Mouse (Mus musculus): ENCODE results near the gene Clstn2.
A peak's percentile ranks its signal among the peaks of the same experiment; 100 is the strongest.

Gene Clstn2

GRCm38 (mm10) chr9:97826077-97826947, 206.7 kb downstream of the Clstn2 start:
- no peaks in the 10 kb centered on the region for H3K36me3 ChIP-seq (ENCODE audit: insufficient read depth, low read length)
- TF ChIP-seq POU5F1 (IDR thresholded peaks at IDR 0.05; ENCODE audit: borderline replicate concordance, low read length), result no peak
- no peak for TF ChIP-seq CTCF (conservative IDR thresholded peaks at IDR 0.05; ENCODE audit: low read length)
- TF ChIP-seq NANOG (IDR thresholded peaks at IDR 0.05; ENCODE audit: borderline replicate concordance, low read length), result no peak

GRCm38 (mm10) chr9:97817116-97817515, 215.9 kb downstream of the Clstn2 start:
- Histone ChIP-seq H3K9me3 (ENCODE audit: low read length) (peaks cover 8% of the 10 kb centered on the region; the same call in 1 of the 2 replicates), H3K4me3 (replicated peaks; ENCODE audit: low read length) (no peak overlapping the region), H3K36me3 (ENCODE audit: insufficient read depth, low read length) (no peaks in the 10 kb centered on the region), H3K4me1 (replicated peaks; ENCODE audit: low read depth, low read length) (peaks cover 12% of the 10 kb centered on the region), H3K27me3 (ENCODE audit: insufficient read depth, low read length) (peaks cover 7% of the 10 kb centered on the region; the same call in 1 of the 2 replicates)
- TF ChIP-seq POU5F1 (IDR thresholded peaks at IDR 0.05; ENCODE audit: borderline replicate concordance, low read length), result no peak
- no peak for TF ChIP-seq NANOG (IDR thresholded peaks at IDR 0.05; ENCODE audit: borderline replicate concordance, low read length)
- no peak for TF ChIP-seq CTCF (conservative IDR thresholded peaks at IDR 0.05; ENCODE audit: low read length)

More at GRCm38 (mm10) chr9:97826077-97826947, 206.7 kb downstream of the Clstn2 start:
- peaks cover 2% of the 10 kb centered on the region; the same call in 1 of the 2 replicates for H3K27me3 ChIP-seq (ENCODE audit: insufficient read depth, low read length)
- H3K9me3 ChIP-seq (ENCODE audit: low read length), result no peaks in the 10 kb centered on the region
- no peaks in the 10 kb centered on the region for H3K4me1 ChIP-seq (replicated peaks; ENCODE audit: low read depth, low read length)
- H3K4me3 ChIP-seq (replicated peaks; ENCODE audit: low read length), result no peak overlapping the region

- H3K4me1 ChIP-seq (replicated peaks; ENCODE audit: low read depth, low read length), result peaks cover 12% of the 10 kb centered on the region
- no peak overlapping the region for H3K4me3 ChIP-seq (replicated peaks; ENCODE audit: low read length)
- peaks cover 8% of the 10 kb centered on the region; the same call in 1 of the 2 replicates for H3K9me3 ChIP-seq (ENCODE audit: low read length)
- H3K27me3 ChIP-seq (ENCODE audit: insufficient read depth, low read length), result peaks cover 7% of the 10 kb centered on the region; the same call in 1 of the 2 replicates
- no peaks in the 10 kb centered on the region for H3K36me3 ChIP-seq (ENCODE audit: insufficient read depth, low read length)
- TF ChIP-seq POU5F1 (IDR thresholded peaks at IDR 0.05; ENCODE audit: borderline replicate concordance, low read length), result no peak
- peak; percentile 89 for TF ChIP-seq NANOG (IDR thresholded peaks at IDR 0.05; ENCODE audit: borderline replicate concordance, low read length)
- TF ChIP-seq CTCF (conservative IDR thresholded peaks at IDR 0.05; ENCODE audit: low read length), result no peak
Observed at GRCm38 (mm10) chr9:97816143-97816805, 216.7 kb downstream of the Clstn2 start.

GRCm38 (mm10) chr9:97813157-97813556, 219.8 kb downstream of the Clstn2 start:
- Histone ChIP-seq H3K36me3 (ENCODE audit: insufficient read depth, low read length) (no peaks in the 10 kb centered on the region), H3K4me1 (replicated peaks; ENCODE audit: low read depth, low read length) (peaks cover 12% of the 10 kb centered on the region), H3K9me3 (ENCODE audit: low read length) (peaks cover 8% of the 10 kb centered on the region; the same call in 1 of the 2 replicates), H3K27me3 (ENCODE audit: insufficient read depth, low read length) (peaks cover 7% of the 10 kb centered on the region; the same call in 1 of the 2 replicates), H3K4me3 (replicated peaks; ENCODE audit: low read length) (no peak overlapping the region)
- TF ChIP-seq CTCF (conservative IDR thresholded peaks at IDR 0.05; ENCODE audit: low read length), result no peak
- no peak for TF ChIP-seq NANOG (IDR thresholded peaks at IDR 0.05; ENCODE audit: borderline replicate concordance, low read length)
- no peak for TF ChIP-seq POU5F1 (IDR thresholded peaks at IDR 0.05; ENCODE audit: borderline replicate concordance, low read length)

GRCm38 (mm10) chr9:97807031-97807430, 225.9 kb downstream of the Clstn2 start:
- no peaks in the 10 kb centered on the region for H3K27me3 ChIP-seq (ENCODE audit: insufficient read depth, low read length)
- H3K4me1 ChIP-seq (replicated peaks; ENCODE audit: low read depth, low read length), result no peaks in the 10 kb centered on the region
- no peaks in the 10 kb centered on the region for H3K36me3 ChIP-seq (ENCODE audit: insufficient read depth, low read length)
- no peaks in the 10 kb centered on the region for H3K9me3 ChIP-seq (ENCODE audit: low read length)
- H3K4me3 ChIP-seq (replicated peaks; ENCODE audit: low read length), result no peak overlapping the region
- no peak for TF ChIP-seq NANOG (IDR thresholded peaks at IDR 0.05; ENCODE audit: borderline replicate concordance, low read length)
- no peak for TF ChIP-seq CTCF (conservative IDR thresholded peaks at IDR 0.05; ENCODE audit: low read length)
- TF ChIP-seq POU5F1 (IDR thresholded peaks at IDR 0.05; ENCODE audit: borderline replicate concordance, low read length), result no peak

- no peaks in the 10 kb centered on the region for H3K9me3 ChIP-seq (ENCODE audit: low read length)
- TF ChIP-seq CTCF (conservative IDR thresholded peaks at IDR 0.05; ENCODE audit: low read length) (no peak), POU5F1 (IDR thresholded peaks at IDR 0.05; ENCODE audit: borderline replicate concordance, low read length) (no peak), NANOG (IDR thresholded peaks at IDR 0.05; ENCODE audit: borderline replicate concordance, low read length) (no peak)
Observed at GRCm38 (mm10) chr9:97793661-97794060, 239.3 kb downstream of the Clstn2 start.

GRCm38 (mm10) chr9:97788151-97788670, 244.8 kb downstream of the Clstn2 start:
- no peaks in the 10 kb centered on the region for H3K9me3 ChIP-seq (ENCODE audit: low read length)
- no peaks in the 10 kb centered on the region for H3K36me3 ChIP-seq (ENCODE audit: insufficient read depth, low read length)
- TF ChIP-seq CTCF (conservative IDR thresholded peaks at IDR 0.05; ENCODE audit: low read length) (no peak), NANOG (IDR thresholded peaks at IDR 0.05; ENCODE audit: borderline replicate concordance, low read length) (no peak), POU5F1 (IDR thresholded peaks at IDR 0.05; ENCODE audit: borderline replicate concordance, low read length) (no peak)
- 0 out of 2 replicates have a peak, but pooled peaks cover 3% of the 10 kb centered on the region for H3K4me1 ChIP-seq (replicated peaks; ENCODE audit: low read depth, low read length)
- no peak overlapping the region for H3K4me3 ChIP-seq (replicated peaks; ENCODE audit: low read length)
- H3K27me3 ChIP-seq (ENCODE audit: insufficient read depth, low read length), result no peaks in the 10 kb centered on the region

More at GRCm38 (mm10) chr9:97793661-97794060, 239.3 kb downstream of the Clstn2 start:
- H3K36me3 ChIP-seq (ENCODE audit: insufficient read depth, low read length), result no peaks in the 10 kb centered on the region
- no peaks in the 10 kb centered on the region for H3K4me1 ChIP-seq (replicated peaks; ENCODE audit: low read depth, low read length)
- no peaks in the 10 kb centered on the region for H3K27me3 ChIP-seq (ENCODE audit: insufficient read depth, low read length)
- H3K4me3 ChIP-seq (replicated peaks; ENCODE audit: low read length), result no peak overlapping the region

Data from E14TG2a.4 (cell line).